Mouse (Mus musculus) T-helper 2 cell (primary cell): ENCODE results near the gene Mgrn1.

ENCODE experiments used
- in situ Hi-C: fragments of 300-600 bp; cut with MboI, MseI; formaldehyde crosslinking; loops from one replicate; pipeline ENCODE4 v1.15.1; 2025; ENCODE audit warnings: high pct_unique_total_duplicates

The Mgrn1 gene

DNA sequence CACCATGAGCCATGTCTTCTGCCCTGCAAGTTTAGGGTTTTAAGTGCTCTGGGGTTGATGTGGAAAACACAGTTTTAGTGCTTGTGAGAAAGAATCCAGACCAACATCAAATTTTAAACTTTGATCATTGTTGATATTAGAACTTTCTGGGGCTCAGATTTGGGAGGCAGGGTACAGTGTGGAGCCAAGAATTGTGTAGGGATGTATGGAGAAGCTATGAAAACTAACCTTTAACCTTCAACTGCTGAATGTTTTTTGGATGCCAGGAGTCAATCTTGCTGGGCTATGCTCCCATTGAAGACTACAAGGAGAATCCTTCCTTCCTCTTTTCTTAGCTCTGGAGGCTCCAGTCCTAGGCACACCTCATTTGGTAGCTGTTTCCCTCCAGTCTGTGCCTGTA, 20.5 kb downstream of the Mgrn1 start:
- in situ Hi-C loops = no loop called here

DNA sequence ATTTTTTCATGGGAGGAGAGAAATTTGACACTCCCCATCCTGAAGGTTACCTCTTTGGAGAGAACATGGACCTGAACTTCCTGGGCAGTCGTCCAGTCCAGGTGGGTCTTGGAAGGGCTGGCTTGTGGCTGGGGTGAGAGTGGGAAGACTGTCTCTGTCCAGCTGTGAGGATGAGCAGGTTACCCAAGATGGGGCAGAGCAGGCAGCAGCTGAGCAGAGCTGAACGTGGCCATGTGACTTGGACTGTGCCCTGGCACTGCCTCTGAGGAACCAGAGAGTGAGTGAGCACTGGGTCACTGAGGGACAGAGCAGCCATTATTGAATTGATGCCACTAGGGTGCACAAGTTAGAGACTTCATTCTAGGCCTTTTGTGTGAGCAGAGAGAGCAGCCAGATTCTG, 21.3 kb downstream of the Mgrn1 start:
- in situ Hi-C loops = no loop called here

DNA sequence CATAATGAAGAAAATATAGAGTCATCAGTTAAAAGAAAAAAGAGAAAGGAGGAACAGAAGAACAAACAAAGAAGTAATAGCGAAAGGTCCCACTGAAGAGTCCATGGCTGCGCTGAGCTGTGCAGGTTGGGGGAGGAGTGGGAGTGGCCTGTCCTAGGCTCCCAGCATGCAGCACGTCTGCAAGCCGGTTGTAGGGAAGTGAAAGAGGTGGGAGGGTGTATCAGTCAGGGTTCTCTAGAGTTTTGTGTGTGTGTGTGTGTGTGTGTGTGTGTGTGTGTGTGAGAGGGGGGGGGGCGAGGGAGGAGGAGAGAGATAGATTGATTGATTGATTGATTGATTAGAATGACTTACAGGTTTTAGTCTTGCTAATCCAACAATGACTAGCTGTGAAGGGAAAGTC, 21.9 kb downstream of the Mgrn1 start:
- in situ Hi-C loops = no loop called here

DNA sequence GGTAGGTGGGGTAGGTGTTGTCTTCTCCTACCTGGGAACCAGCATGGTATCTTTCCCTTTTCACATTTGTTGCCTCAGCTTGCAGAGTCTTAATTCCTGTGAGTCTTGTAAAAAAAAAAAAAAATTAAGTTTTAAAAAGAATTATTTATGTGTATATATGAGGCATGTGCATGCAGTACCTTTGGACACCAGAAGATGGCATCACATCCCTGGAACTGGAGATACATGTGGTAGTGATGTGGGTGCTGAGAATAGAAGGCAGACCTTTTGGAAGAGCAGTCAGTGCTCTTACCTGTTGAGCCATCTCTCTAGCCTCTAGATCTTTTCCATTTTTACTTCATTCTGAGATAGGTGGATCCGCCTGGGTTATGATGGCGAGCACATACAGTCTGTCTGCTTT, 23.7 kb downstream of the Mgrn1 start:
- in situ Hi-C loops = no loop called here

DNA sequence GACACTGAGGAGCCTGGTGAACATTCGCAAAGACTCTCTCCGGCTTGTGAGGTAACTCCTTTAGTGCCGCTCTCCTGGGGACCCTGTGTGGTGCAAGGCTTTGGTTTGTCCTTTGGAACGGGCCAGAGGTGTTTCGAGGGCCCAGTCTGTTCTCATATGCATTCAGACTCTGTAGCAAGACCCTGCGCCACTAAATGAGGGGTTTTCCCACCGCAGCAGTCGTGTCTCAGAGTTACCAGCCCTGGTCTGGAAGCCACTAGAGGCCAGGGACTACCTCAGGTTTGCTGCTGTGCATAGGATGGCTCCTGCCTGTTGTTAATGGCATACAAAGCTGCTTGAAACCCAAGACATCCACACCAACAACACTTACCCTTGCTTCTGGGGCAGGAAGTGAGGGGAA, 24.7 kb downstream of the Mgrn1 start:
- in situ Hi-C loops = no loop called here

DNA sequence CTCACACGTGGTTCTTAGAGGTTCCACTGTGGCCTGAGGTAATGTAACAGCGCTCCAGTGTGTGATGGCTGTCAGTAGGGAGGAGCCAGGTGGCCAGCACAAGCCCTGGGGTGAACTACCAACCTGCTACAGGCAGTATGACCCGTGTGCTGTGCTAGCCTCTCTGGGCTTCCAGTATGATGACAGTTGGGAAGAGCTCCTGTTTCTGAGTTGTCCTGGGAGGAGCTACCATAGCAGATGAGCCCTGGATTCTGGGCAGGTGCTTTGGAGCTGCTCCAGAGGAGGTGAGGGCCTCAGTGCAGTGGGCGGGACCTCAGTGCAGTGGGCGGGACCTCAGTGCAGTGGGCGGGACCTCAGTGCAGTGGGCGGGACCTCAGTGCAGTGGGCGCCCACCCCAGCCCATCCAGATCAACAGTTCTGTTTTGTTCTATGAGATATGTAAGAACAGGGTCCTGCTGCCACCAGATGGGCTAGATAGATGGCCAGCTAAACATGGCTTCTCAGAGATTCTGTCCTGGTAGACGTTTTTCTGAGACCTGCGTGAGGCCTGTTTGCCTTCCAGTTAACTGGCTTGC, 26.1 kb downstream of the Mgrn1 start:
- in situ Hi-C loops = no loop called here

DNA sequence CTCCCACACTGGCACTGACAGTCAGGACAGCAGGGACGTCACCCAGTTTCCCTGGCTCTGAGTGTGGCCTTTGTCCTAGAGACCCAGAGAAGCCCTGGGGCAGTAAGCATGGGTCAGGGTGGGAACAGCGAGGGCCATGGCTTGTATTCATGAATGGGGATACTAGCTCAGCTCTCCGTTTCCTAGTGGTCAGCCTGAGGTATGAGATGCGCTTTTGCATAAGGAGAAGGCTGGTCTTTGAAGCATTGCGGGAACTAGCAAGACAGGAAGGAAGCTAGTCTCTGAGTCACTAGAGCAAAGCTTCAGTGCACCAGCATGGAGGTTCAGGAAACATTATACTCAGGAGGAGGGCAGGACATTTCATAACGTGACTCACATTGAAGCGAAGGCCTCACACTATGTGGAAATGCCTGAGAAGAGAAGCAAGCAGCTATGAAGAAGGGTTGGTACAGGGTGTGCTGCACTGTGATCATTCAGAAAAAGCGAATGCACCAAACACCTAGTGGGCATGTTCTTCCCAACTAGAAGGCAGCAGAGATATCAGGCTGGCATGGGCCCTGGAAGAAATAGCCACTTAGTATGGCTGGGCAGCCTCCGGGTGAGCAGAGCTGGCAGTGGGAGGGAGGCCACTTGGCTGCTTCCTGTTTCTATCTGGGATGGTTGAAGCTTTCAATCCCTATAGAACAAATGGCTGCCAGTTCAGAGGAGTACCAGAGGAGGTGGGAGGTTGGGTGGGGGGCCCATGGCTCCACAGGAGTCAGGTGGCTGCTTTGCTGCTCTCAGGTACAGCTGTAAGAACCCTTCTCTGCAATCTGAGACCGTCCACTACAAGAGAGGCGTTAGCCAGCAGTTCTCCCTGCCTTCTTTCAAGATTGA, 27.1 kb downstream of the Mgrn1 start:
- in situ Hi-C loops = no loop called here

DNA sequence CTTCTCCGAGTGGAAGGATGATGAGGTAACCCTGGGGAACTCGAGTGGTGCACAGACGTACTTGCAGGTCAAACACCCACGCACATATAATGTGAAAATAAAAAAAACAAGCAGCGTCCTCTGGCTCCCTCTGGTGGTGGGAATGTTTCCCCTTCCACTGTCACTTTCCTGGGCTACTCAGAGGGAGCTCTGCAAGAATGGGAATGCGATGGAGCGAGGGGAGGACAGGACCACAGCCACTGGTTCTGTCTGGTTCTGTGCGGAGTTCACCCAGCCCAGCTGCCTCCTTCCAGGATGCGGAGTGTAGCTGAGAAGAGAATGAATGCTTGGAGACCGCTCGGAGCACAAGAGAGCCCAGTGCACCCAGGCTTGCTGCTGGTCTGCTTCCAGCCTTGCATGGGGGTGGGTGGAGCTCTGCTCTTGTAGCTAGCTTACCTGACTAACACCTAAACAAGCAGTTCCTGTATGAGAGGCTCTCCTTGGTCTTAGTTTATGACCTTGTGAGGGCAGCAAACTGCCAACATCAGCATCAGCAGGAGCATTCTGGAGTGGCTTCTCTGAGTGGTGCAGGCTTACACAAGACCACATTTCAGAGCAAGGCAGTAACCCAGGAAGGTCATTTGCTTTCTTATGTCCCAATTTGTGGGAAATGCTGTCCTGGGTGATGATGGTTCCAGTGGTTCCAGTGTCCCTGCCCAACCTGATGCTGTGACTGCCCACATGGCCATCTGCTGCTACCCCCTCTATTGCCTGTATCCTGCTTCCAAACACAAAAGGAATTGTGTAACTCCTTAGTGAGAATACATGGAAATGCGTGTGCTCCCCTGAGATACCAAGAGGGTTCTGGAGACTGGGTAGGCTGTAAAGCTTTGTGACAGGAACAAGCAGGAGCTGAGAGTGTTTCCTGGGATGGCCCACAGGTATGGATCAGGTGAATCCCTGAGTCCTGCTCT, 28.0 kb downstream of the Mgrn1 start:
- in situ Hi-C loops = no loop called here

DNA sequence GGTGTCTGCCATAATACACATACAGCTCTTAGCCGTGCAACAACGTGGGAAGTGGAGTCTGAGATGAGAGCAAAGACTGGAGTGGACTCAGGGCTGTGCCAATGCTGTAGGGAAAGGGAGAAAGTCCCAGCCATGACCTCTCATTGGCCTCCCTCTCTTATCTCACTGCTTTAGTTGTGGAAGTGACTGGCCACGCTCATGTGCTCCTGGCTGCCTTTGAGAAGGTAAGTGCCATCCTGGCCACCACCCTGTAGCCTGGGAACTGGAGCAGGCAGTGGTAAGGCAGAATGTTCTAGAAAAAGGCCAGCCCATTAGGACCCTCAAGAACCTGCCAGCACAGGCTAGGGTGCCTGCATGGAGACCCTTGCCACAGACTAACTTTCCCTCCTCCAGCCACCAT, 29.9 kb downstream of the Mgrn1 start:
- in situ Hi-C loops = no loop called here

DNA sequence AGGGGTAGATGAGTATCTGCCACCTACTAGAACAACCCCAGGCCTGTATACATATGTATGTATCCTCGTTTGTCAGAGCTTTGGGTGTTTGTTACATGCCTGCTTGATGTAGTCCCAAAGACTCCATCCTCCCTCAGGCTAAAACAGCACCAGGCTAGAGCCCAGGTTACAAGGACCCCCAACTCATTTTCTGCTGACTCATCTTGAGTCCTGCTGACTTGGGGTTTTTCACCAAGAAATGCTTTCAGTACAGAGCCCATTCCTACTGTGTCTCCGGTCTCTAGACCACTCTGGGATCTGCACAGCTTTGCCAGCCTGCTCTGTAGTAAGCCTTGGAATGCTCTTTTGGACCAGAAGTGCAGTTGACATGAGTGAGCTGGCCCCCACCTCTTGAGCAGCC, 30.6 kb downstream of the Mgrn1 start:
- in situ Hi-C loops = no loop called here

DNA sequence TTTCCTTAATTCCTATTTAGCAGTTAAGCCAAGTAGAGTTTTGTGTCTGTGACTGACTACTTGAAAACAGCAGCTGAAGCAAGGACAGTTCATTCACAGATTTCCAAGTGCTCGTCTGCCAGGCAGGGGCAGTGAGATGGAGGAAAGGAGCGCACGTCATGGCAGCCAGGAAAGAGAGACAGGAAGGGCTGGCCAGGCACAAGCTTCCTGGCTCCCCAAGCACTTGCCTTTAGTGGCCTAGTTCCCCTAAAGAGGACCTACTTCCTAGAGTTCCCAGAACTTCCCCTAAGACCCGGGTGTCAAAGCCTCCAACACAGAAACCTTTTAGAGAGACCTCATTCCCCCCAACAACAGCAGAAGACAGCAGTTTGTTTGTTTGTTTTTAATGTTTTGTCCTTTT, 34.5 kb downstream of the Mgrn1 start:
- in situ Hi-C loops = no loop called here

DNA sequence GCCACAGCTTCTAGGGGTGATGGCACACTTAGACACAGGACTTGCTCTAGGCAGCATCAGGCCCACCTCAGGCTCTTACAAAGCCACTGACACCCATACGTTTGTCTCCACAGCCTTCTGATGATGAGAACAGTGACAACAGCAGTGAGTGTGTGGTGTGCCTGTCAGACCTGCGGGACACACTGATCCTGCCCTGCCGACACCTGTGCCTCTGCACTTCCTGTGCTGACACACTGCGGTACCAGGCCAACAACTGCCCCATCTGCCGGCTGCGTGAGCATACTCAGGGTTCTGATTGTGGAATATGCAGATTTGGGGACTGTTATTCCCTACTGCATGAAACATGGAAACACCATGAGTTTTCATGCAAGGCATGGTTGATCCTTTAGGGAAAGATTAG, 36.4 kb downstream of the Mgrn1 start:
- in situ Hi-C loops = no loop called here

DNA sequence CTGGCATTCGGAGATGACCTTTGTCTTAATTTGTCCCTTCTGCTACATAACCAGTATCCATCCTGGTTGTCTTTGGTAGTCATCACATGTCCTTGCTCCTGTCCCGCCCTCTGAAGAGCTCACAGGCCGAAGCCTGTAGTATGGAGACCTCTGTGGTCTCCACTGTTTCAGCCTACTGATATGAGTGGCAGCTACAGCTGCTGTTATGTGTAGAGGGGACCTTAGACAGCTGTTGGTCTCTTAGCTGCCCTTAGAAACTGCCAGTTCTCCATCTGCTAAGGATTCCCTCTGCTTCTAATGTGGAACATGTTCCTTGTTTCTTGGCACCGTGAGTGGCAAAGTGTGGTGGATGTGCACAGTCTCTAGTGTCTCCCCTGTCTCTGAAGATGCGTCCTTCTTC, 37.9 kb downstream of the Mgrn1 start:
- in situ Hi-C loops = no loop called here

DNA sequence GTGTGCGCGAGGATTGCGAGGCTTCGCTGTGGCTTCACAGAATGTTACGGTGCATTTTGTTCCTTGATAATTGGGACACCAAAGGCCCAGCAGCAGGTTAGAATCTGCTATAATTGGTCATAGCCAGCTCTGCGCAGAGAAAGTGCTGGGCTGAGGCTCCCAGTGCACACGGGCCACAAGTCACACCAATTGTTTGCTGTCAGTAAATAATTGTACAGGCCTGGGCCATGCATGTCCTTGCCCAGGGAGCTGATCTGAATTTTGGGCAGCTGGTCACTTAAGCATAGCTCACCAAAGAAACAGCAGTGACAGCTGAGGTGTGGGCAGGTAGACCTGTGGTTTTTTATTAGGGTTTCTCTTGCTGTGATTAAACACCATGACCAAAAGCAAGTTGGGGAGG, 41.9 kb downstream of the Mgrn1 start:
- in situ Hi-C loops = loop anchor here (25.0 kb wide), 1 partner anchor 816 kb away; no protein-coding TSS in a partner anchor

DNA sequence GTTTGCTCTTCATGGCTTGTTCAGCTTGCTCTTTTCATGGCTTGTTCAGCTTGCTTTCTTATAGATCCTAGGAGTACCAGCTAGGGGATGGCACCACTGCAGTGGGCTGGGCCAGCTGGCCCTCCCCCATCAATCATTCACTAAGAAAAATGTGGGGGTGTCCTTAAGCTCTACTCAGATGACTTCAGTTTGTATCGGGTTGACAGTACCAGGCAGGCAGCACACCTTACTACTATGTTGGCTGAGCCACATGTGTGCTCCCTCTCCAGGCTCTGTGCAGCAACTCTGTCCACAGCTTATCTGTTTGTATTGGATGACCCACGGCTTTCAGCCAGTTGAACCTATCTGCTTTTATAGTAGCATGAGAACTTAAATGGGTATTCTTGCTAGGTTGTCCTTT, 42.4 kb downstream of the Mgrn1 start:
- in situ Hi-C loops = loop anchor here (25.0 kb wide), 1 partner anchor 816 kb away; no protein-coding TSS in a partner anchor

DNA sequence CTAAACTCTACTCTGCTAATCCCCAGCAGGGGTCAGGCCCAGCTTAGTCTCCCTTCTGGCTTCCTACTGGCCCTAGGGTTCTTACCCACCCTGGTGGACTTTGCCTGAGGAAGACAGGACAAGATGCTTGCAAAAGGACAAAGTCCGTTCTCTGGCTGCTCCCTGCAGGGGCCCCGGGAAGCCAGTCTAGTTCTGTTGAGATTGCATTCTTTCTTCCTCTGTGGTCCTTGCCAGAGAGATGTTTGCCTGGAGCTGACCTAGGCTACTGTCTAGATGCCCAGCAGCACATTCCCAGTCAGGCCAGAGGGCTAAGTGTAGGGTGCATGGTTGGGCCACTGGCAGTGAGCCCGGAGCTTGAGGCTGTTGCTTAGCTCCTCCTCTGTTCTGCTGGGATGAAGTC, 46.4 kb downstream of the Mgrn1 start:
- in situ Hi-C loops = loop anchor here (25.0 kb wide), 1 partner anchor 820 kb away; no protein-coding TSS in a partner anchor

DNA sequence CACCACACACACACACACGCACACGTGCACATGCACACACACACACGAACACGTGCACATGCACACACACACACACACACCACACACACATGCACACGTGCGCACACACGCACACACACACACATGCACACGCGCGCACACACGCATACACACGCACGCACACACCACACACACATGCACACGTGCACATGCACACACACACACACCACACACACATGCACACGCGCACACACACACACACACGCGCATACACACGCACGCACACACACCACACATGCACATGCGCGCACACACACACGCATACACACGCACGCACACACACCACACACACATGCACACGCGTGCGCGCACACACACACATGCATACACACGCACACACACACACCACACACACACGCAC, 49.4 kb downstream of the Mgrn1 start:
- in situ Hi-C loops = loop anchor here (25.0 kb wide), 1 partner anchor 823 kb away; no protein-coding TSS in a partner anchor

DNA sequence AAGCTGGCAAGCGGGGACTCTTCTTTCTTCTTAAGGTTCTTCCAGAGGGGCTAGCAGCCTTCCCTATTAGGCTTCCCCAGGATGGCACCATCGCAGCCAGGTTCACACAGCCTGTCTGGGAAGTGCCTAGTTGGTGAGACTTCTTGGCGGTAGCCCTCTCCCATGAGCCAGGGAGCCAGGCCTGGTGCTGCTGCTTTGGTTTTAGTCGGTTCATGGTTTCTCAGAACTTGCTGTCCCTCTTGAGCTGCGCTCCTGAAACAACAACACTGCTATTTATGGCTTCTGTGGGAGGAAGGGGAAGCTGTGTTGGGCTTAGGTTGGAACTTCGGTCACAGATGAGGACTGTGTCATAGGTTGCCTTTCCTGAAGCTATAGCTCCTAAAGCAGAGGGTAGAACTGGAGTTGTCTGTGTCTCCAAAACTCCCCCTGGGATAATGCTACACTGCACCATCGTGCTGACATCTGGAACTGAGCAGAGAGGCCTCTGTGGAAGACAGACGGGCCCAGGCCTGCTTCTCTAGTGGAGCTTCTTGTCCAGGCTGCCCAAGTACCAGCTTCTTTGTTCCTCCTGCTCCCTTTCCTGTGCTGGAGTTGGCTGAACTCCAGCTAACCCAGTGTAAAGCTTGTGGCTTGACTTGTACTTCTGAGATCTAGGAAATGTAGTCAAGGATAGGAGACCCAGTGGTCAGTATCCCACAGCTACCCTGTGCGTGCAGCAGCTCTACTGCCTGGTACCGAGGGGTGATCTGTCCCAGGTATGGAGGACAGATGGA, 50.1 kb downstream of the Mgrn1 start:
- in situ Hi-C loops = loop anchor here (25.0 kb wide), 1 partner anchor 824 kb away; no protein-coding TSS in a partner anchor

DNA sequence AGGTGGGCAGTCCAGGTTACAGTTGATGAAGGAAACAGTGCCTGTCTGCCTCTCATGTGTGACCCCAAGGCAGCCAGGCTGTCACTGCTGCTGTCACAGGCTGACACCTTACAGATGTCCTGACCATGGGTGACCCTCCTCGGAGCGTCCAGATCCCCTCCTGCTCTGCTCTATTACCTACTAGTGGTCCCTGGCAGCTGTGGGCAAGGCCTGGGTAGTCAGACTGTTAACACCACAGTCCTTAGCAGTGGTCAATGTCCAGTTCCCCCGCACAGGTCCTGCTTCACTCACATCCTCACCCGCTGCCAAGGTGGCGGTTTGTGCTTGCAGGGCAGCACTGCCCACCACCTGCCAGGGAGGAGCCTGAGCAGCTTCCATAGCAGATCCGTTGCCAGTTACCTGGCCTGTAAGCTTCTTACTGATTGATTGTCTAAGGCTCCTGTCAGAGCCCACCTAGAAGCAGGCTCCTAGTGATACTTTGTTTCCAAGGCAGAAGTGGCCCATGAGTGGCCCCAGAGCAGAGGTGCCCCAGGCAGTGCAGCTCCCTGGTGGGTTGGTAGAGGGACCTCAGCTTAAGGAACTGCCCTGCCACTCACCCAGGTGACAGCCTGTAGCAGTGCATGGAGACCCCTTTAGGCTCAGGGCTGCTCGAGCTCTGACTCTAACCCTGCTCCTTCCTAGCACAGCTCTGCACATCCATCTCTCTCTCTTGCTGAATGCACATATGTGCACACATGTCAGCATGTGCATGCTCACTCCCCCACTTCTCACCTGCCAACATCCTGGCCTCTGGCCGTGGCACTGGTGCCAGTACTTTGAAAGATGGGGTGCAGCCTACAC, 51.5 kb downstream of the Mgrn1 start:
- in situ Hi-C loops = loop anchor here (25.0 kb wide), 1 partner anchor 825 kb away; no protein-coding TSS in a partner anchor

DNA sequence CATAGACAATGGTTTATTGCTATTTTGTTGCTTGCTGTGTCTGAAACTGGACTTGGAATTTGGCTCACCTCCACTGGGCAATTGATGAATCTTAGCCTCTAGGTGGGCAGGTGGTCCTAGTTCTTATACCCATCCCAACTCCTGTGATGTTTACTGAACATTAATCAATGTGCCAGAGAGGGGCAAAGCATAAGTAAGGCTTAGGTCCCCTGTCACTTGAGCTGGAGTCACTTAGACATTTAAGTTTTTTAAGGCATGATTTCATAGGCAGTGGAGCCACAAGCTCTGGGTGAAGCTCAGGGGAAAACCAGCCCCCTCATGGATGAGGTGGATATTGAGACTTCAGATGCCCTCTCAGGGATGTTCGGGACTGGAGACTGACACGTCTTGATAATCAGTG, 52.4 kb downstream of the Mgrn1 start, which contains the start of gene Nudt16l1:
Nudt16l1 (plus strand) TSS at position 301 of the 400 bp plus-strand sequence.
- in situ Hi-C loops = loop anchor here (25.0 kb wide), 1 partner anchor 826 kb away; no protein-coding TSS in a partner anchor
